Mouse (Mus musculus): Measurements from ENCODE around the gene Tbc1d5.

Gene Tbc1d5

GRCm38 (mm10) chr17:51104294-51104693, 74.9 kb downstream of the Tbc1d5 start:
- no peak for DNase-seq (ENCODE audit: low spot score)

GRCm38 (mm10) chr17:51043869-51044268, 135.3 kb downstream of the Tbc1d5 start:
- DNase-seq (ENCODE audit: low spot score): no peak

- no peak for DNase-seq (ENCODE audit: low spot score)
Observed at GRCm38 (mm10) chr17:51040861-51041260, 138.3 kb downstream of the Tbc1d5 start.

GRCm38 (mm10) chr17:51023227-51023626, 155.9 kb downstream of the Tbc1d5 start:
- DNase-seq (ENCODE audit: low spot score): no peak

- no peak for DNase-seq (ENCODE audit: low spot score)
Observed at GRCm38 (mm10) chr17:51016384-51016783, 162.8 kb downstream of the Tbc1d5 start.

GRCm38 (mm10) chr17:51013908-51014307, 165.2 kb downstream of the Tbc1d5 start:
- no peak for DNase-seq (ENCODE audit: low spot score)

- DNase-seq (ENCODE audit: low spot score): no peak
Observed at GRCm38 (mm10) chr17:51003179-51003578, 176.0 kb downstream of the Tbc1d5 start.

- no peak for DNase-seq (ENCODE audit: low spot score)
Observed at GRCm38 (mm10) chr17:50998216-50998615, 180.9 kb downstream of the Tbc1d5 start.

- DNase-seq (ENCODE audit: low spot score): no peak
Observed at GRCm38 (mm10) chr17:50993294-50993993, 185.7 kb downstream of the Tbc1d5 start.

GRCm38 (mm10) chr17:50990770-50991405, 188.3 kb downstream of the Tbc1d5 start:
- DNase-seq (ENCODE audit: low spot score): no peak

GRCm38 (mm10) chr17:50987935-50988334, 191.2 kb downstream of the Tbc1d5 start:
- no peak for DNase-seq (ENCODE audit: low spot score)

GRCm38 (mm10) chr17:50981933-50982332, 197.2 kb downstream of the Tbc1d5 start:
- no peak for DNase-seq (ENCODE audit: low spot score)

GRCm38 (mm10) chr17:50972142-50972541, 207.0 kb downstream of the Tbc1d5 start:
- no peak for DNase-seq (ENCODE audit: low spot score)

- no peak for DNase-seq (ENCODE audit: low spot score)
Observed at GRCm38 (mm10) chr17:50966147-50966546, 213.0 kb downstream of the Tbc1d5 start.

- no peak for DNase-seq (ENCODE audit: low spot score)
Observed at GRCm38 (mm10) chr17:50954313-50954712, 224.8 kb downstream of the Tbc1d5 start.

- DNase-seq (ENCODE audit: low spot score): no peak
Observed at GRCm38 (mm10) chr17:50922308-50922707, 256.8 kb downstream of the Tbc1d5 start.

GRCm38 (mm10) chr17:50915216-50915615, 263.9 kb downstream of the Tbc1d5 start:
- no peak for DNase-seq (ENCODE audit: low spot score)

- no peak for DNase-seq (ENCODE audit: low spot score)
Observed at GRCm38 (mm10) chr17:50908568-50909335, 270.4 kb downstream of the Tbc1d5 start.

GRCm38 (mm10) chr17:50908160-50908559, 271.0 kb downstream of the Tbc1d5 start:
- DNase-seq (ENCODE audit: low spot score): no peak

- DNase-seq (ENCODE audit: low spot score): no peak
Observed at GRCm38 (mm10) chr17:50906630-50907029, 272.5 kb downstream of the Tbc1d5 start.

GRCm38 (mm10) chr17:50904463-50904862, 274.7 kb downstream of the Tbc1d5 start:
- no peak for DNase-seq (ENCODE audit: low spot score)

GRCm38 (mm10) chr17:50897867-50898266, 281.3 kb downstream of the Tbc1d5 start:
- no peak for DNase-seq (ENCODE audit: low spot score)

GRCm38 (mm10) chr17:50889475-50889874, 289.7 kb downstream of the Tbc1d5 start:
- DNase-seq (ENCODE audit: low spot score): no peak

Data from T-cell, adult 2 months (primary cell).